ENCODE assay signal across 8 mouse cellular contexts in the genomic region with DNA sequence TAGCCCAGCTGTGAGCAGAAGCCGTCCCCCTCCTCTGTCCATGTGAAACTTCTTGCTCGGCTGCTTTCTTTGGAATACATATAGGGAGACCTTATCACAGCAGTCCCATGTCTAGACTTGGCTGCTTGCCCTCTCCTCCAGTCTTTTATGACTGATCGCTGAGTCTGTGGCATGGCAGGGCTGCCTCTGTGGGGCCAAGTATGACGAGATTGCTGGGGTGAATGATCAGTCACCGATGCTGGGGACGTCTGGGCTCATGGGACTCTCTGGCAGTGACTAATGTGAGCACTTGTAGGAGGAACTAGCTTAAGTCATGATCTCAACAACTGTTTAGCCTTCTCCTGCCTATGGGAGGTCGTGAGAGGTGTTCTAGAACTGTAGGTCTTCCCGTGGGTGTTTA. TPM values are rescaled to one million over a fixed set of nuclear protein-coding genes. Genes with fewer than 3 reads are reported as not detected.
DNase-seq lines count a peak whose midpoint lies in the region; ATAC-seq and TF ChIP-seq lines count a peak whose summit lies in the region.

No protein-coding gene starts in this region.

- peaks cover 50% of the 10 kb centered on the region for H3K4me1 ChIP-seq in heart, postnatal 0 days (ENCODE audit: control insufficient read depth, insufficient read depth)
- H3K4me1 ChIP-seq in liver, embryonic 16.5 days (ENCODE audit: control insufficient read depth, low read depth, low read length), result peaks cover 40% of the 10 kb centered on the region
- H3K4me1 ChIP-seq in midbrain, embryonic 14.5 days (ENCODE audit: control insufficient read depth, insufficient read depth, low read length), result peaks cover 9% of the 10 kb centered on the region
- 0 out of 2 replicates have a peak, but pooled peaks cover 3% of the 10 kb centered on the region for H3K4me1 ChIP-seq in midbrain, postnatal 0 days (ENCODE audit: insufficient read depth, low read length)

- no peaks in the 10 kb centered on the region for H3K36me3 ChIP-seq in heart, postnatal 0 days (replicated peaks; ENCODE audit: control insufficient read depth, insufficient read depth, low read length)
- H3K36me3 ChIP-seq in liver, embryonic 16.5 days (ENCODE audit: control insufficient read depth, insufficient read depth), result no peaks in the 10 kb centered on the region
- H3K36me3 ChIP-seq in midbrain, embryonic 14.5 days (ENCODE audit: control insufficient read depth, insufficient read depth, low read length), result no peaks in the 10 kb centered on the region
- H3K36me3 ChIP-seq in midbrain, postnatal 0 days (ENCODE audit: insufficient read depth, low read length), result no peaks in the 10 kb centered on the region

- H3K4me2 ChIP-seq in heart, postnatal 0 days (ENCODE audit: low read depth, low read length), result no peak overlapping the region
- no peak overlapping the region for H3K4me2 ChIP-seq in liver, embryonic 16.5 days (ENCODE audit: low read depth, low read length)
- H3K4me2 ChIP-seq in midbrain, embryonic 14.5 days (ENCODE audit: low read length), result no peak overlapping the region
- H3K4me2 ChIP-seq in midbrain, postnatal 0 days (ENCODE audit: low read depth, low read length, poor library complexity, severe bottlenecking), result no peak overlapping the region

- no peak for TF ChIP-seq CTCF in heart, postnatal 0 days (IDR thresholded peaks at IDR 0.05; ENCODE audit: low read depth)
- no peak for TF ChIP-seq CTCF in midbrain, postnatal 0 days (IDR thresholded peaks at IDR 0.05)

- peak; percentile 78 for ATAC-seq in heart, postnatal 0 days (ENCODE audit: insufficient read depth, low read depth)
- ATAC-seq in liver, embryonic 16.5 days (ENCODE audit: low read depth), result peak; percentile 26; the same call in 1 of the 2 replicates
- ATAC-seq in midbrain, embryonic 14.5 days (ENCODE audit: low FRiP score, low TSS enrichment), result no peak
- no peak for ATAC-seq in midbrain, postnatal 0 days (ENCODE audit: low FRiP score)

- 8% methylated on average over 8 of the region's 8 CpGs for WGBS in heart, postnatal 0 days
- WGBS in liver, embryonic 16.5 days (ENCODE audit: insufficient replicate concordance), result 30% methylated on average over 8 of the region's 8 CpGs
- WGBS in midbrain, embryonic 14.5 days, result 73% methylated on average over 8 of the region's 8 CpGs
- 73% methylated on average over 8 of the region's 8 CpGs for WGBS in midbrain, postnatal 0 days

- H3K4me3 ChIP-seq in heart, postnatal 0 days (ENCODE audit: low read depth, low read length), result no peak overlapping the region
- H3K4me3 ChIP-seq in liver, embryonic 16.5 days (ENCODE audit: low read depth, low read length), result no peak overlapping the region
- H3K4me3 ChIP-seq in midbrain, embryonic 14.5 days (replicated peaks; ENCODE audit: low read depth, low read length), result no peak overlapping the region
- no peak overlapping the region for H3K4me3 ChIP-seq in midbrain, postnatal 0 days (ENCODE audit: low read depth, low read length)

- H3K9me3 ChIP-seq in heart, postnatal 0 days (replicated peaks; ENCODE audit: control insufficient read depth, low read length), result no peaks in the 10 kb centered on the region
- H3K9me3 ChIP-seq in liver, embryonic 16.5 days (replicated peaks; ENCODE audit: control insufficient read depth, low read length), result no peaks in the 10 kb centered on the region
- no peaks in the 10 kb centered on the region for H3K9me3 ChIP-seq in midbrain, embryonic 14.5 days (ENCODE audit: control insufficient read depth, low read length)
- H3K9me3 ChIP-seq in midbrain, postnatal 0 days (ENCODE audit: low read length), result no peaks in the 10 kb centered on the region

- no peaks in the 10 kb centered on the region for H3K27me3 ChIP-seq in heart, postnatal 0 days (ENCODE audit: control insufficient read depth, insufficient read depth, low read length)
- H3K27me3 ChIP-seq in liver, embryonic 16.5 days (ENCODE audit: control insufficient read depth, insufficient read depth, low read depth, low read length), result no peaks in the 10 kb centered on the region
- peaks cover 6% of the 10 kb centered on the region; the same call in 1 of the 2 replicates for H3K27me3 ChIP-seq in midbrain, embryonic 14.5 days (ENCODE audit: control insufficient read depth, insufficient read depth, low read length)
- peaks cover 6% of the 10 kb centered on the region; the same call in 1 of the 2 replicates for H3K27me3 ChIP-seq in midbrain, postnatal 0 days (ENCODE audit: insufficient read depth, low read length)

- 0 out of 2 replicates have a peak, but pooled peaks have one; percentile 37 for TF ChIP-seq EP300 in heart, postnatal 0 days (IDR thresholded peaks at IDR 0.05; ENCODE audit: low read depth)

- peak overlapping the region; percentile 66 for H3K27ac ChIP-seq in heart, postnatal 0 days (ENCODE audit: low read depth)
- H3K27ac ChIP-seq in liver, embryonic 16.5 days (ENCODE audit: low read length), result peak overlapping the region; percentile 50
- no peak overlapping the region for H3K27ac ChIP-seq in midbrain, embryonic 14.5 days (replicated peaks; ENCODE audit: low read depth, low read length)
- H3K27ac ChIP-seq in midbrain, postnatal 0 days (ENCODE audit: low read depth, low read length), result no peak overlapping the region

- DNase-seq in 416B (ENCODE audit: low read depth), result peak; percentile 42
- peak; percentile 84 for DNase-seq in NIH3T3 (ENCODE audit: low read depth)
- DNase-seq in heart, postnatal 0 days (ENCODE audit: low spot score), result peak; percentile 84
- no peak for DNase-seq in midbrain, embryonic 14.5 days
- no peak for DNase-seq in right cerebral cortex, adult 2 months (ENCODE audit: low spot score in 2 of 2)
- no peak for DNase-seq in layer of hippocampus, postnatal 10 days (ENCODE audit: low spot score in 2 of 2)
- no peak for DNase-seq in midbrain, postnatal 0 days (ENCODE audit: low spot score)

- no peak overlapping the region for H3K9ac ChIP-seq in heart, postnatal 0 days (replicated peaks; ENCODE audit: low read depth, low read length)
- H3K9ac ChIP-seq in liver, embryonic 16.5 days (ENCODE audit: low read depth, low read length), result no peak overlapping the region
- no peak overlapping the region for H3K9ac ChIP-seq in midbrain, embryonic 14.5 days (replicated peaks; ENCODE audit: low read length)
- no peak overlapping the region for H3K9ac ChIP-seq in midbrain, postnatal 0 days (replicated peaks; ENCODE audit: low read length, poor library complexity, severe bottlenecking)

RNA-seq across cellular contexts. Expression of gene Plekhg3, which starts 21.6 kb away (rescaled TPM):
- 17.7 and 21.7 TPM in 2 replicates for total RNA-seq in heart, postnatal 0 days (2014; rRNA removed; ENCODE audit: low replicate concordance)
- 3.7 TPM in 2 replicates for polyA plus RNA-seq in heart, postnatal 0 days (2015; fragmentation: Nextera tagmentation; extraction: Ambion mirVana)
- polyA plus RNA-seq in liver, embryonic 16.5 days (2015; fragmentation: Nextera tagmentation; extraction: Ambion mirVana), result 4.2 and 5.5 TPM in 2 replicates
- 0.20 and 1.1 TPM in 2 replicates for polyA plus RNA-seq in midbrain, embryonic 14.5 days (2014; fragmentation: Nextera tagmentation; extraction: Ambion mirVana)
- total RNA-seq in layer of hippocampus, postnatal 10 days (2021), result 1 to 10 TPM; 6.1 to 6.2 TPM
- total RNA-seq in midbrain, postnatal 0 days (2014; rRNA removed), result 6.2 and 8.4 TPM in 2 replicates
- polyA plus RNA-seq in midbrain, postnatal 0 days (2015; fragmentation: Nextera tagmentation; extraction: Ambion mirVana), result 0.71 and 1.2 TPM in 2 replicates

Comparison
In these comparisons a context has a peak if more than half of its experiments do, and no peak if none do; other contexts are left out.
1. DNase-seq: peak in 416B (single experiment), NIH3T3 (single experiment) and heart, postnatal 0 days (single experiment); none in midbrain, embryonic 14.5 days (single experiment), right cerebral cortex, adult 2 months (0 of 2), layer of hippocampus, postnatal 10 days (0 of 2) and midbrain, postnatal 0 days (single experiment).
2. ATAC-seq: peak in heart, postnatal 0 days (single experiment) and liver, embryonic 16.5 days (single experiment); none in midbrain, embryonic 14.5 days (single experiment) and midbrain, postnatal 0 days (single experiment).
3. H3K27ac ChIP-seq: peak in heart, postnatal 0 days (single experiment) and liver, embryonic 16.5 days (single experiment); none in midbrain, embryonic 14.5 days (single experiment) and midbrain, postnatal 0 days (single experiment).